Mouse (Mus musculus): ENCODE data around the gene Kbtbd4. TPM values are rescaled to one million over a fixed set of nuclear protein-coding genes. Genes with fewer than 3 reads are reported as not detected.
A peak's percentile ranks its signal among the peaks of the same experiment; 100 is the strongest.
"Not testable (repeated sequence)": the region's sequence is repeated elsewhere in the genome, so short reads cannot be mapped to it uniquely, and the experiment has no call there.

Kbtbd4 gene
- polyA plus RNA-seq, 1 experiment, result not detected

DNA sequence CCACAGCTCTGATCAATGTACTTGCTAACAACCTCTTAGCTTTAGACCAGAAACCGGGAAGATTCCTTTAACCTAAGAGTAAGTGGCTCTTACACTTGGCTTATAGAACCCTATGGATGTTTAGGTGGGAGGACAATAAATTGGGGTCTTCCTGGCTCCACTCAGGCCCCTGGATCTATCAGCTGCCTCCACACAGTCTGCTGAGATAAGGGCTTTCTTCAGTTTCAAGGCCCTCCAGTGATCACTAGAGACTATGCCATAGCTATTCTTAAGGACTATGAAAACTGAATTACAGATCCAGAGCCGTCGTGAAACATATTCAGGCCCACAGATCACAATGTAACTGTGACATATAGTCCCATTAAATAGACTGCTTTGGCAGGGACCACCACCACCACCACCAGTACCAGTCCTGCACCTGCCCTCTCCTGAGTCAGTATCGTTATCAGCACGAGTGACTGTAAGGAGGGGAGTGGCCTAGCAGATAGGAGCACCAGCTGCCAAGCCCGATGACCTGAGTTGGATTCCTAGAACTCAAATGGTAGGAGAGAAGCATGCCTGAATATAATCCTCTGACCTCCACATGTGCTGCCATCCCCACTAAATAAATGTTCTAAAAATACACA lies 10.8 kb upstream of the Kbtbd4 start:
- Histone ChIP-seq H3K4me1 (ENCODE audit: control insufficient read depth, insufficient read depth, low read length) (peaks cover 19% of the 10 kb centered on the region), H3K4me3 (ENCODE audit: insufficient read depth, low read depth, low read length) (no peak overlapping the region), H3K27ac (ENCODE audit: insufficient read depth, low read depth, low read length) (no peak overlapping the region; the same call in 1 of the 2 replicates)
- 74% methylated on average over 6 of the region's 6 CpGs for WGBS
- no peak for TF ChIP-seq CTCF (IDR thresholded peaks at IDR 0.05; ENCODE audit: insufficient read depth, low read depth, low read length)
- no peak for TF ChIP-seq POLR2A (IDR thresholded peaks at IDR 0.05; ENCODE audit: insufficient read depth, low read depth, low read length)

- H3K4me3 ChIP-seq (ENCODE audit: insufficient read depth, low read depth, low read length); H3K27ac ChIP-seq (ENCODE audit: insufficient read depth, low read depth, low read length): not testable (repeated sequence)
- WGBS, result 83% methylated on average over 3 of the region's 3 CpGs
- peaks cover 16% of the 10 kb centered on the region for H3K4me1 ChIP-seq (ENCODE audit: control insufficient read depth, insufficient read depth, low read length)
Measured at GRCm38 (mm10) chr2:90894299-90894677, 10.3 kb upstream of the Kbtbd4 start.

- peaks cover 8% of the 10 kb centered on the region for H3K4me1 ChIP-seq (ENCODE audit: control insufficient read depth, insufficient read depth, low read length)
- WGBS, result 68% methylated on average over 2 of the region's 2 CpGs
- no peak overlapping the region for H3K4me3 ChIP-seq (ENCODE audit: insufficient read depth, low read depth, low read length)
- H3K27ac ChIP-seq (ENCODE audit: insufficient read depth, low read depth, low read length), result no peak overlapping the region
- no peak for TF ChIP-seq CTCF (IDR thresholded peaks at IDR 0.05; ENCODE audit: insufficient read depth, low read depth, low read length)
- no peak for TF ChIP-seq POLR2A (IDR thresholded peaks at IDR 0.05; ENCODE audit: insufficient read depth, low read depth, low read length)
Measured at GRCm38 (mm10) chr2:90903398-90903797, 1.1 kb upstream of the Kbtbd4 start.

DNA sequence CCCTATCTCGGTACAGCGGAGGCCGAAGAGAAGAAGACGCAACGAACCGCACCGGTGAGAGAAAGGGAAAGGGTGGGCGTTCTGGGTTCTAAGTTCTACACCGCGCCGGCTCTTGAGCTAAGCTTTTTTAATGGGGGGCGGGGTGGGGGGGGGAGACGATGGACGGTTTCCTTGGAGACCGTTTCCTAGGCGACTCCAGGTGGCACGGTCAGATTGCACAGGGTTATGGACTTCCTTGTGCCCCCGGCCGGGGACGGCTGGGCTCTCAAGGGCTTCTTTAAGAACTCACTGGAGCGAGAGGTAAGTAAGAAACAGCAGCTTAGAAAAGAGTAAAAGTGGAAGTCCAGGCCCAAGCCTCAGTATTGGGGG lies 300 bp downstream of the Kbtbd4 start:
- Histone ChIP-seq H3K4me1 (ENCODE audit: control insufficient read depth, insufficient read depth, low read length) (peaks cover 8% of the 10 kb centered on the region), H3K4me3 (ENCODE audit: insufficient read depth, low read depth, low read length) (peak overlapping the region; percentile 96), H3K27ac (ENCODE audit: insufficient read depth, low read depth, low read length) (0 out of 2 replicates have a peak overlapping the region, but pooled peaks have one; percentile 70)
- TF ChIP-seq CTCF (IDR thresholded peaks at IDR 0.05; ENCODE audit: insufficient read depth, low read depth, low read length), result no peak
- no peak for TF ChIP-seq POLR2A (IDR thresholded peaks at IDR 0.05; ENCODE audit: insufficient read depth, low read depth, low read length)
- WGBS, result under 1% methylated on average over 21 of the region's 21 CpGs

- peaks cover 8% of the 10 kb centered on the region for H3K4me1 ChIP-seq (ENCODE audit: control insufficient read depth, insufficient read depth, low read length)
- H3K4me3 ChIP-seq (ENCODE audit: insufficient read depth, low read depth, low read length), result no peak overlapping the region
- no peak overlapping the region for H3K27ac ChIP-seq (ENCODE audit: insufficient read depth, low read depth, low read length)
- WGBS, result 91% methylated on average over 2 of the region's 2 CpGs
- TF ChIP-seq POLR2A (IDR thresholded peaks at IDR 0.05; ENCODE audit: insufficient read depth, low read depth, low read length) (no peak), CTCF (IDR thresholded peaks at IDR 0.05; ENCODE audit: insufficient read depth, low read depth, low read length) (no peak)
Measured at GRCm38 (mm10) chr2:90906721-90907120, 2.2 kb downstream of the Kbtbd4 start.

GRCm38 (mm10) chr2:90910861-90911260 lies 6.3 kb downstream of the Kbtbd4 start:
- WGBS, result 72% methylated on average over 1 of the region's 1 CpGs
- no peak overlapping the region for H3K27ac ChIP-seq (ENCODE audit: insufficient read depth, low read depth, low read length)

GRCm38 (mm10) chr2:90911668-90912067 lies 7.1 kb downstream of the Kbtbd4 start:
- Histone ChIP-seq H3K4me3 (ENCODE audit: insufficient read depth, low read depth, low read length) (no peak overlapping the region), H3K4me1 (ENCODE audit: control insufficient read depth, insufficient read depth, low read length) (peaks cover 5% of the 10 kb centered on the region), H3K27ac (ENCODE audit: insufficient read depth, low read depth, low read length) (no peak overlapping the region)
- 81% methylated on average over 1 of the region's 1 CpGs for whole genome bisulfite sequencing
- no peak for TF ChIP-seq CTCF (IDR thresholded peaks at IDR 0.05; ENCODE audit: insufficient read depth, low read depth, low read length)
- no peak for TF ChIP-seq POLR2A (IDR thresholded peaks at IDR 0.05; ENCODE audit: insufficient read depth, low read depth, low read length)

More at GRCm38 (mm10) chr2:90910861-90911260, 6.3 kb downstream of the Kbtbd4 start:
- peaks cover 6% of the 10 kb centered on the region for H3K4me1 ChIP-seq (ENCODE audit: control insufficient read depth, insufficient read depth, low read length)
- H3K4me3 ChIP-seq (ENCODE audit: insufficient read depth, low read depth, low read length), result no peak overlapping the region
- TF ChIP-seq CTCF (IDR thresholded peaks at IDR 0.05; ENCODE audit: insufficient read depth, low read depth, low read length), result no peak
- no peak for TF ChIP-seq POLR2A (IDR thresholded peaks at IDR 0.05; ENCODE audit: insufficient read depth, low read depth, low read length)

- Histone ChIP-seq H3K27ac (ENCODE audit: insufficient read depth, low read depth, low read length) (no peak overlapping the region), H3K4me1 (ENCODE audit: control insufficient read depth, insufficient read depth, low read length) (peaks cover 8% of the 10 kb centered on the region), H3K4me3 (ENCODE audit: insufficient read depth, low read depth, low read length) (no peak overlapping the region)
- TF ChIP-seq CTCF (IDR thresholded peaks at IDR 0.05; ENCODE audit: insufficient read depth, low read depth, low read length), result no peak
- no peak for TF ChIP-seq POLR2A (IDR thresholded peaks at IDR 0.05; ENCODE audit: insufficient read depth, low read depth, low read length)
- 26% methylated on average over 2 of the region's 2 CpGs for WGBS
Measured at GRCm38 (mm10) chr2:90913671-90914070, 9.1 kb downstream of the Kbtbd4 start.

DNA sequence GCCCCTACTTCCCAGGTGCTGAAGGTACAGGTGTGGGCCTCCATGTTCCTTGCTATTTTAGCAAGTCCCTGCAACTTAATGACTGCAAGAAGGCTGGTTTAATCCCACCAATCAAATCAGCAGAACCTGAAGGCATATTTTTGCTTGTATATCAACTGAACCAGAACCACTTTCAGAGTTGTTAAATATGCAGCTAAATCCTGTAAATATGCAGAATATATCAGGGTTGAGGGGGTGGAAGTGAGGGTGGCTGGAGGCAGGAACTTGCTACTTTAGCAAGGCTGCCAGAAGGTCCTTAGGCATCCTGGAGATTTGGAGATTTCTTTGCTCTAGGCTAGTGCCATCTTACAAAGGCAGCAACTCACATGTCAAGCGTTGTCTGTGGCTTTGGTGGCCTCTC lies 11.0 kb downstream of the Kbtbd4 start:
- WGBS, result 74% methylated on average over 1 of the region's 1 CpGs
- no peak for TF ChIP-seq CTCF (IDR thresholded peaks at IDR 0.05; ENCODE audit: insufficient read depth, low read depth, low read length)
- no peak for TF ChIP-seq POLR2A (IDR thresholded peaks at IDR 0.05; ENCODE audit: insufficient read depth, low read depth, low read length)
- Histone ChIP-seq H3K4me3 (ENCODE audit: insufficient read depth, low read depth, low read length) (no peak overlapping the region), H3K4me1 (ENCODE audit: control insufficient read depth, insufficient read depth, low read length) (peaks cover 8% of the 10 kb centered on the region), H3K27ac (ENCODE audit: insufficient read depth, low read depth, low read length) (peak overlapping the region; percentile 43; the same call in 1 of the 2 replicates)
